19 mouse cellular contexts compared by ENCODE assay signal in genomic region chr17:31731038-31731437, GRCm38 (mm10). TPM values are rescaled to one million over a fixed set of nuclear protein-coding genes. Genes with fewer than 3 reads are reported as not detected.
DNase-seq lines count a peak whose midpoint lies in the region; ATAC-seq lines count a peak whose summit lies in the region.
"Had no signal": no experiment of that assay in that cellular context is flagged by ENCODE, and none has a peak within 500 bp of the region (broad histone marks: within the 10 kb centered on the region; RNA-seq: fewer than 3 reads in every experiment).

No protein-coding gene starts in this region.

- 0 out of 2 replicates have a peak overlapping the region, but pooled peaks have one; percentile 6 for H3K27ac ChIP-seq in hindbrain, embryonic 10.5 days
- no peak overlapping the region for H3K27ac ChIP-seq in hindbrain, embryonic 13.5 days
- peak overlapping the region; percentile 49; the same call in 1 of the 2 replicates for H3K27ac ChIP-seq in embryonic facial prominence, embryonic 10.5 days (replicated peaks)
- H3K27ac ChIP-seq: hindbrain, embryonic 12.5 days; intestine, embryonic 15.5 days; midbrain, embryonic 12.5 days had no signal

- no peak overlapping the region for H3K4me2 ChIP-seq in hindbrain, embryonic 13.5 days
- H3K4me2 ChIP-seq: hindbrain, embryonic 12.5 days; intestine, embryonic 15.5 days; midbrain, embryonic 12.5 days had no signal

- intact Hi-C loops in gastrocnemius, postnatal 14 days (cut with DNase I; ENCODE audit: low total_unique reads), result no loop called here

- H3K27me3 ChIP-seq in hindbrain, embryonic 10.5 days (ENCODE audit: insufficient read depth, poor library complexity, severe bottlenecking), result no peaks in the 10 kb centered on the region
- H3K27me3 ChIP-seq in hindbrain, embryonic 13.5 days, result no peaks in the 10 kb centered on the region
- H3K27me3 ChIP-seq in embryonic facial prominence, embryonic 10.5 days (replicated peaks; ENCODE audit: low read depth, poor library complexity, severe bottlenecking), result no peaks in the 10 kb centered on the region
- H3K27me3 ChIP-seq: intestine, embryonic 15.5 days; midbrain, embryonic 12.5 days had no signal

- H3K9me3 ChIP-seq in hindbrain, embryonic 10.5 days, result no peaks in the 10 kb centered on the region
- H3K9me3 ChIP-seq in hindbrain, embryonic 13.5 days, result no peaks in the 10 kb centered on the region
- no peaks in the 10 kb centered on the region for H3K9me3 ChIP-seq in embryonic facial prominence, embryonic 10.5 days
- H3K9me3 ChIP-seq: G1E; hindbrain, embryonic 12.5 days; intestine, embryonic 15.5 days; midbrain, embryonic 12.5 days had no signal

- 64% methylated on average over 6 of the region's 6 CpGs for WGBS in hindbrain, embryonic 10.5 days
- 67% methylated on average over 6 of the region's 6 CpGs for WGBS in hindbrain, embryonic 13.5 days
- WGBS in embryonic facial prominence, embryonic 10.5 days, result 54% methylated on average over 6 of the region's 6 CpGs

- peak; percentile 18 for DNase-seq in hindbrain, embryonic 10.5 days (ENCODE audit: low spot score)
- DNase-seq in embryonic facial prominence, embryonic 10.5 days (ENCODE audit: low spot score), result no peak
- DNase-seq in gastrocnemius, postnatal 14 days, result peak; percentile 77
- peak; percentile 23 to 66 for DNase-seq in lung, postnatal 4 days
- no peak for DNase-seq in retina, embryonic 14.5 days (ENCODE audit: low spot score)
- no peak for DNase-seq in left cerebral cortex, adult 18-20 months (ENCODE audit: low spot score in 2 of 2)
- DNase-seq: adrenal gland, postnatal 10 days; cerebellum, adult 2 months; liver had no signal

- H3K36me3 ChIP-seq in hindbrain, embryonic 10.5 days, result no peaks in the 10 kb centered on the region
- no peaks in the 10 kb centered on the region for H3K36me3 ChIP-seq in hindbrain, embryonic 13.5 days
- H3K36me3 ChIP-seq in embryonic facial prominence, embryonic 10.5 days (replicated peaks), result no peaks in the 10 kb centered on the region
- H3K36me3 ChIP-seq: G1E; hindbrain, embryonic 12.5 days; intestine, embryonic 15.5 days; midbrain, embryonic 12.5 days had no signal

- no peak overlapping the region for H3K9ac ChIP-seq in hindbrain, embryonic 13.5 days
- H3K9ac ChIP-seq: hindbrain, embryonic 12.5 days; intestine, embryonic 15.5 days; midbrain, embryonic 12.5 days had no signal

- H3K4me1 ChIP-seq in hindbrain, embryonic 10.5 days (replicated peaks), result peaks cover 46% of the 10 kb centered on the region
- peaks cover 7% of the 10 kb centered on the region; the same call in 1 of the 2 replicates for H3K4me1 ChIP-seq in hindbrain, embryonic 13.5 days (replicated peaks)
- H3K4me1 ChIP-seq in embryonic facial prominence, embryonic 10.5 days, result peaks cover 40% of the 10 kb centered on the region

- ATAC-seq in hindbrain, embryonic 13.5 days (ENCODE audit: low FRiP score), result no peak
- ATAC-seq: forebrain, embryonic 14.5 days; intestine, embryonic 15.5 days had no signal

- H3K4me3 ChIP-seq in hindbrain, embryonic 10.5 days, result no peak overlapping the region
- H3K4me3 ChIP-seq in hindbrain, embryonic 13.5 days, result no peak overlapping the region
- H3K4me3 ChIP-seq in embryonic facial prominence, embryonic 10.5 days, result no peak overlapping the region
- H3K4me3 ChIP-seq: hindbrain, embryonic 12.5 days; intestine, embryonic 15.5 days; midbrain, embryonic 12.5 days had no signal

RNA-seq across cellular contexts. Expression of gene Cryaa, which starts 53.4 kb away (rescaled TPM):
- not detected in 2 replicates for polyA plus RNA-seq in hindbrain, embryonic 10.5 days (2016; fragmentation: Nextera tagmentation; extraction: Ambion mirVana)
- not detected in 2 replicates for polyA plus RNA-seq in hindbrain, embryonic 13.5 days (2015; fragmentation: Nextera tagmentation; extraction: Ambion mirVana)
- polyA plus RNA-seq in embryonic facial prominence, embryonic 10.5 days (2016; fragmentation: Nextera tagmentation; extraction: Ambion mirVana), result 0.77 TPM in 1 of 2 replicates, not detected in the other
- total RNA-seq in gastrocnemius, postnatal 14 days (2021), result not detected
- total RNA-seq in left cerebral cortex, adult 18-20 months (2021), result under 1 TPM in 1 of 2 experiments, not detected in 1; 0.30 TPM
- total RNA-seq: adrenal gland, postnatal 10 days; G1E; gastrocnemius, adult 8-10 months; layer of hippocampus, adult 18-20 months had no signal
- polyA plus RNA-seq: G1E; hindbrain, embryonic 12.5 days; kidney, embryonic 16.5 days; midbrain, embryonic 12.5 days; urinary bladder, adult 2 months had no signal

Comparison
In these comparisons a context has a peak if more than half of its experiments do, and no peak if none do; other contexts are left out.
1. DNase-seq: peak in hindbrain, embryonic 10.5 days (single experiment), gastrocnemius, postnatal 14 days (single experiment) and lung, postnatal 4 days (2 of 2); none in embryonic facial prominence, embryonic 10.5 days (single experiment), retina, embryonic 14.5 days (single experiment) and left cerebral cortex, adult 18-20 months (0 of 2).